Mouse (Mus musculus): ENCODE results near the gene Pdzd2.

GRCm38 (mm10) chr15:12481261-12481660, 258.5 kb downstream of the Pdzd2 start:
- TF ChIP-seq GATA1 (IDR thresholded peaks at IDR 0.05; ENCODE audit: low read length) (no peak), TAL1 (IDR thresholded peaks at IDR 0.05; ENCODE audit: low read length) (no peak)
